Comparison of ENCODE assay signal across 7 mouse cellular contexts in genomic region chr10:93640953-93641820, GRCm38 (mm10). TPM values are rescaled to one million over a fixed set of nuclear protein-coding genes. Genes with fewer than 3 reads are reported as not detected.
A peak's percentile ranks its signal among the peaks of the same experiment; 100 is the strongest.
DNase-seq lines count a peak whose midpoint lies in the region; ATAC-seq and TF ChIP-seq lines count a peak whose summit lies in the region.

No protein-coding gene starts in this region.

- no peak overlapping the region; the same call in 1 of the 2 replicates for H3K27ac ChIP-seq in embryonic facial prominence, embryonic 14.5 days (replicated peaks; ENCODE audit: low read depth, low read length)
- H3K27ac ChIP-seq in heart, embryonic 14.5 days (replicated peaks in 1 of 2; ENCODE audit: control insufficient read depth in 1 of 2, insufficient read depth in 1 of 2, low read depth in 2 of 2, low read length in 2 of 2) = peak overlapping the region in 1 of 2 experiments; percentile 7; a peak in 1 of 4 replicates
- no peak overlapping the region for H3K27ac ChIP-seq in kidney, embryonic 16.5 days (ENCODE audit: low read length)

- peak overlapping the region; percentile 80 for H3K4me3 ChIP-seq in E14TG2a.4 (replicated peaks; ENCODE audit: low read length)
- peak overlapping the region; percentile 72 for H3K4me3 ChIP-seq in embryonic facial prominence, embryonic 14.5 days (ENCODE audit: low read depth, low read length)
- peak overlapping the region; percentile 67 to 73 for H3K4me3 ChIP-seq in heart, embryonic 14.5 days (ENCODE audit: control insufficient read depth in 1 of 2, insufficient read depth in 1 of 2, low read depth in 1 of 2, low read length in 2 of 2)
- H3K4me3 ChIP-seq in kidney, embryonic 16.5 days (ENCODE audit: low read length) = peak overlapping the region; percentile 74

- peak; percentile 50 for DNase-seq in adrenal gland, postnatal 10 days
- no peak for DNase-seq in embryonic facial prominence, embryonic 14.5 days (ENCODE audit: low spot score)
- peak; percentile 26 for DNase-seq in lung, postnatal 25 days (ENCODE audit: low spot score)
- peak; percentile 68 for DNase-seq in retina, postnatal 1 day

- H3K4me2 ChIP-seq in embryonic facial prominence, embryonic 14.5 days (ENCODE audit: low read depth, low read length) = peak overlapping the region; percentile 100
- peak overlapping the region; percentile 96 for H3K4me2 ChIP-seq in heart, embryonic 14.5 days (ENCODE audit: low read length)
- peak overlapping the region; percentile 100 for H3K4me2 ChIP-seq in kidney, embryonic 16.5 days (replicated peaks; ENCODE audit: low read depth, low read length)

- H3K36me3 ChIP-seq in E14TG2a.4 (ENCODE audit: insufficient read depth, low read length) = no peaks in the 10 kb centered on the region
- H3K36me3 ChIP-seq in embryonic facial prominence, embryonic 14.5 days (ENCODE audit: control insufficient read depth, insufficient read depth, low read length) = no peaks in the 10 kb centered on the region
- peaks cover 15% of the 10 kb centered on the region; the same call in 1 of the 2 replicates for H3K36me3 ChIP-seq in heart, embryonic 14.5 days (ENCODE audit: control insufficient read depth, insufficient read depth, low read length)
- no peaks in the 10 kb centered on the region for H3K36me3 ChIP-seq in kidney, embryonic 16.5 days (ENCODE audit: insufficient read depth, low read length)

- H3K9ac ChIP-seq in embryonic facial prominence, embryonic 14.5 days (ENCODE audit: low read depth, low read length) = peak overlapping the region; percentile 76
- H3K9ac ChIP-seq in heart, embryonic 14.5 days (ENCODE audit: low read length) = peak overlapping the region; percentile 87
- peak overlapping the region; percentile 79 for H3K9ac ChIP-seq in kidney, embryonic 16.5 days (replicated peaks; ENCODE audit: low read length)

- WGBS in embryonic facial prominence, embryonic 14.5 days = 0% methylated on average over 12 of the region's 73 CpGs
- under 1% methylated on average over 52 of the region's 73 CpGs for WGBS in heart, embryonic 14.5 days
- under 1% methylated on average over 63 of the region's 73 CpGs for WGBS in kidney, embryonic 16.5 days

- no peak for TF ChIP-seq CTCF in E14TG2a.4 (conservative IDR thresholded peaks at IDR 0.05; ENCODE audit: low read length)

- H3K4me1 ChIP-seq in E14TG2a.4 (replicated peaks; ENCODE audit: low read depth, low read length) = peaks cover 14% of the 10 kb centered on the region
- H3K4me1 ChIP-seq in embryonic facial prominence, embryonic 14.5 days (ENCODE audit: control insufficient read depth, insufficient read depth, low read length) = peaks cover 14% of the 10 kb centered on the region
- H3K4me1 ChIP-seq in heart, embryonic 14.5 days (ENCODE audit: control insufficient read depth in 2 of 2, insufficient read depth in 2 of 2, low read length in 2 of 2) = peaks cover 11 to 22% of the 10 kb centered on the region in 2 experiments
- peaks cover 13% of the 10 kb centered on the region for H3K4me1 ChIP-seq in kidney, embryonic 16.5 days (ENCODE audit: insufficient read depth, low read length)

- H3K9me3 ChIP-seq in E14TG2a.4 (ENCODE audit: low read length) = no peaks in the 10 kb centered on the region
- H3K9me3 ChIP-seq in embryonic facial prominence, embryonic 14.5 days (ENCODE audit: control insufficient read depth, low read length) = no peaks in the 10 kb centered on the region
- no peaks in the 10 kb centered on the region for H3K9me3 ChIP-seq in heart, embryonic 14.5 days (ENCODE audit: control insufficient read depth, low read length)
- no peaks in the 10 kb centered on the region for H3K9me3 ChIP-seq in kidney, embryonic 16.5 days (ENCODE audit: low read length)

- H3K27me3 ChIP-seq in E14TG2a.4 (ENCODE audit: insufficient read depth, low read length) = peaks cover 69% of the 10 kb centered on the region
- peaks cover 21% of the 10 kb centered on the region for H3K27me3 ChIP-seq in embryonic facial prominence, embryonic 14.5 days (replicated peaks; ENCODE audit: control insufficient read depth, insufficient read depth, low read length)
- H3K27me3 ChIP-seq in heart, embryonic 14.5 days (ENCODE audit: control insufficient read depth, insufficient read depth, low read length) = peaks cover 82% of the 10 kb centered on the region
- H3K27me3 ChIP-seq in kidney, embryonic 16.5 days (ENCODE audit: insufficient read depth, low read length) = peaks cover 48% of the 10 kb centered on the region

- ATAC-seq in embryonic facial prominence, embryonic 14.5 days (ENCODE audit: low read depth) = peak; percentile 67
- ATAC-seq in heart, embryonic 14.5 days (ENCODE audit: insufficient number of reproducible peaks, insufficient read depth, low FRiP score, low read depth) = peak; percentile 35; the same call in 1 of the 2 replicates
- peak; percentile 74 for ATAC-seq in kidney, embryonic 16.5 days (ENCODE audit: low FRiP score, low TSS enrichment)

RNA-seq across cellular contexts. Expression of gene Ntn4, which starts 0.7 kb away (rescaled TPM):
- 1 to 10 TPM; 7.1 to 9.5 TPM for total RNA-seq in adrenal gland, postnatal 10 days (2021)
- 0.74 and 1.2 TPM in 2 replicates for polyA plus RNA-seq in embryonic facial prominence, embryonic 14.5 days (2014; fragmentation: Nextera tagmentation; extraction: Ambion mirVana)
- polyA plus RNA-seq in heart, embryonic 14.5 days (2014; fragmentation: Nextera tagmentation; extraction: Ambion mirVana) = 3.1 and 3.2 TPM in 2 replicates
- 0.59 and 1.0 TPM in 2 replicates for polyA plus RNA-seq in kidney, embryonic 16.5 days (2015; fragmentation: Nextera tagmentation; extraction: Ambion mirVana)

RNA-seq across cellular contexts. Expression of gene Snrpf, which starts 51.7 kb away (rescaled TPM):
- 10 to 100 TPM; 19.0 to 21.0 TPM for total RNA-seq in adrenal gland, postnatal 10 days (2021)
- polyA plus RNA-seq in embryonic facial prominence, embryonic 14.5 days (2014; fragmentation: Nextera tagmentation; extraction: Ambion mirVana) = 112 TPM in 2 replicates
- polyA plus RNA-seq in heart, embryonic 14.5 days (2014; fragmentation: Nextera tagmentation; extraction: Ambion mirVana) = 77.0 and 77.4 TPM in 2 replicates
- polyA plus RNA-seq in kidney, embryonic 16.5 days (2015; fragmentation: Nextera tagmentation; extraction: Ambion mirVana) = 114 and 128 TPM in 2 replicates
